Mouse (Mus musculus) adrenal gland (tissue): ENCODE results near the gene 4930430A15Rik.

Experiments used
- intact Hi-C: fragments of 180-260 bp; cut with DNase I; formaldehyde crosslinking; loops from one replicate; pipeline ENCODE4 v1.15.1; 2025
- long read RNA-seq, 2 experiments: library from polyadenylated mRNA; unstranded; transcript quantifications; one replicate each; pipeline ENCODE4 v2.0.0; 2020; ENCODE audit warnings: borderline replicate concordance in 1 of 2; ENCODE audit not compliant: insufficient replicate concordance in 1 of 2

Gene 4930430A15Rik
- long read RNA-seq, experiment 1 = 0 reads
- long read RNA-seq, experiment 2 = 0 reads

GRCm38 (mm10) chr2:111229502-111229901 lies at the start of gene 4930430A15Rik:
Gene 4930430A15Rik (minus strand): TSS chr2:111229602.
- intact Hi-C loops = no loop called here

GRCm38 (mm10) chr2:111274006-111274405 lies 44.6 kb upstream of the 4930430A15Rik start, which contains the start of gene Olfr1277:
Gene Olfr1277 (minus strand): TSS chr2:111274106.
- intact Hi-C loops = no loop called here

GRCm38 (mm10) chr2:111254216-111254615 lies 24.8 kb upstream of the 4930430A15Rik start, which contains the start of gene Olfr1276:
Gene Olfr1276 (plus strand): TSS chr2:111254516.
- intact Hi-C loops = no loop called here

- intact Hi-C loops = no loop called here
Observed at GRCm38 (mm10) chr2:111235186-111235585, 5.8 kb upstream of the 4930430A15Rik start, which contains the start of gene Olfr1275. Gene Olfr1275 (minus strand): TSS chr2:111235286.

GRCm38 (mm10) chr2:111182068-111182467 lies 47.3 kb downstream of the 4930430A15Rik start:
- intact Hi-C loops = no loop called here

- intact Hi-C loops = no loop called here
Observed at GRCm38 (mm10) chr2:111152836-111153235, 76.6 kb downstream of the 4930430A15Rik start, which contains the start of gene Gm15130. Gene Gm15130 (minus strand): TSS chr2:111152936.

GRCm38 (mm10) chr2:111135739-111136138 lies 93.7 kb downstream of the 4930430A15Rik start:
- intact Hi-C loops = no loop called here
